Mouse (Mus musculus) brain, embryonic 14.5 days (tissue): ENCODE measurements around the gene B4galnt3.

Experiments used
- CTCF ChIP-seq: fragments of 200-500 bp; IDR thresholded peaks from 2 replicates; pipeline ENCODE4 v1.5.1; 2012; ENCODE audit warnings: inconsistent platforms, mild to moderate bottlenecking, moderate library complexity, borderline replicate concordance; ENCODE audit not compliant: insufficient read depth, insufficient read length; ENCODE audit errors: extremely low read depth
- POLR2A ChIP-seq: fragments of 200-500 bp; IDR thresholded peaks from 2 replicates; pipeline ENCODE4 v1.6.1; 2012; ENCODE audit warnings: mild to moderate bottlenecking, inconsistent platforms, borderline replicate concordance; ENCODE audit not compliant: poor library complexity, insufficient read depth, insufficient read length, severe bottlenecking; ENCODE audit errors: extremely low read depth

- TF ChIP-seq CTCF (no peak), POLR2A (no peak)
These were observed 103.4 kb downstream of the B4galnt3 start for GRCm38 (mm10) chr6:120190912-120191311.
